Mouse (Mus musculus): ENCODE measurements around the gene Slc29a3. TPM values are rescaled to one million over a fixed set of nuclear protein-coding genes. Genes with fewer than 3 reads are reported as not detected.

Gene Slc29a3
- polyA plus RNA-seq (2017; shearing (Covaris generic)), result 27.6 TPM

GRCm38 (mm10) chr10:60752040-60753020 is at the start of gene Slc29a3:
Gene Slc29a3, minus strand, starts transcription at chr10:60752794.

GRCm38 (mm10) chr10:60696390-60696789 is 56.2 kb downstream of the Slc29a3 start, which contains the start of gene Cdh23:
Gene Cdh23, minus strand, starts transcription at chr10:60696490.

Other genes with a start within 250 kb of the Slc29a3 start
- 26.6 TPM for gene Cdh23, start 56.3 kb downstream of the Slc29a3 start, polyA plus RNA-seq (2017; shearing (Covaris generic))
- gene Unc5b, start 78.8 kb upstream of the Slc29a3 start, polyA plus RNA-seq (2017; shearing (Covaris generic)), result not detected

Data from inflammation-experienced regulatory T-cells, adult 16 weeks (primary cell).